Mouse (Mus musculus): ENCODE results near the gene Abraxas1.

Gene Abraxas1

GRCm38 (mm10) chr5:100820483-100821184, at the start of gene Abraxas1:
Gene Abraxas1, minus strand, starts transcription at chr5:100820965.
- DNase-seq (ENCODE audit: low read depth, low spot score), result peak; percentile 86

GRCm38 (mm10) chr5:100869197-100869895, 48.6 kb upstream of the Abraxas1 start:
- DNase-seq (ENCODE audit: low read depth, low spot score), result peak; percentile 54

- peak; percentile 76 for DNase-seq (ENCODE audit: low read depth, low spot score)
Measured at GRCm38 (mm10) chr5:100866183-100866582, 45.4 kb upstream of the Abraxas1 start.

DNA sequence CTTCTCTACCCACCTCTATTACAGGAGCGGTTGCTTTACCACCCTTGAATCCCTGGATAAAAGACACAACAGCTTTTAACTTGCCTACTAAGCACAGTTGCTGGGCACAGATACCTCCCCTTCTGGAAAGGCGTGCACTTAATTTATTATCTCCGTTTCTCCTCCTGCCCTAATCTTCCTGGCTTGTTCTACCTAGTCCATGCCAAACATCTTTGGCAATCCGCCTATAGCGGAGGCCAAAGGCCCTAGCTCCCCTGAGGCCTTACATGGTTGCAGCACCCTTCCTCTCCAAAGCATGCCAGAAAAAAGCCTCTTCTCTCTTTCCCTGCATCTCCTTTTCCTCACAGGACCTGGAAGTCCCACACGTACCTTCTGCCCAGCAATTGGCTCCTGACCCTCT, 43.7 kb upstream of the Abraxas1 start:
- DNase-seq (ENCODE audit: low read depth, low spot score), result no peak

DNA sequence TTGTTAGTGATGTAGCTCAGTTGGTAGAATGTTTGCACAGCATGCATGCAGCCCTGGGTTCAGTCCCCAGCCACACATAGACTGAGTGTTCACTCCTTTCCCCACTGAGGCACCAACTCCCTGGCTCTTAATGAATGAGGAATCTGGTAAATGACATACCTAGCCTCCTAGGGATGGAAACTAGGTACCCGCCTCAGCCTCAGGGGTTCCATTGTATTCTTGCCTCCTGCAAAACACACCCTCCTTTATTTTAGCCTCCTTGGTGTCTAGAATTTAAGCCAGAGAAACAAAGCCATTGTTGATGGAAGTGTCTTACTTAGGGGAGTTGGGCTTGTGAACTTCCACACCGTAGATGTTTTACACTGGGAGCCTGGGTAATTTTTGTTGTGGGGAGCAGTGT, 42.3 kb upstream of the Abraxas1 start:
- DNase-seq (ENCODE audit: low read depth, low spot score), result no peak

DNA sequence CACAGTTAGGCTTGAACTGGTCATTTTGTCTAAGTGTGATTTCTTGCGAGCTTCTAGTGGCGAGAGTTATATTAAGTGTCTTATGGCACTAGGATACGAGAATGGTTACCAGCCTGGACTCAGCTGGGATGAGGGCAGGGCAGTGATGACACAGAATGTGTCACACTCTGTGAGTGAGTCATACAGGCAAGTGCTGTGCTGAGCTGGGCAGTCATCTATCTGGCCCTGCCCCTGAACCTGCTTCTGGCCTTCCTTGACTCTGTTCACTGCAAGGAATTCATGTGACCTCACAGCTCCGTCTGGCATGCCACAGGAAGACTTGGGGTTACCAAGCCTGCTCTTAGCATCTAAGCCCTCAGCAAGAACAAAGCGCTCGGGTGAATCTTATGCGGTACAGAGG, 41.0 kb upstream of the Abraxas1 start:
- peak; percentile 93 for DNase-seq (ENCODE audit: low read depth, low spot score)

DNA sequence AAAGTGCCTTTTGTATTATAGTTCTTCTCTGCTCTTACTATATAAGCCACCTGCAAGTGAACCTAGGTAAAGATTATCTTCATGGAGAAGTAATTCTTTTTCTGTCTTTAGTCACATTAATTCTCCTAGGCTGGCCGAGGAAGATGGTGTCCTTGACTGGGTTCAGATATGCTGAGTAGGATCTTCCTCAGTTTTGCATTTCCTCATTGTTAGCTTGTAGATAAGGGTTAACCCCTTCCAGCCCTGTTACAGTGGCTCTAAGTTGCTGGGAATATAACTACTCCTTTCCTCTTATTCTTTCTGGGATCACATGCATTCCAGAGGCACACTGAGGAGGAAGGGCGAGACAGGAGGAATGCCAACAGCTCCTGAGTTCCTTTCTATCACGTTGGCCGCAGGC, 40.4 kb upstream of the Abraxas1 start:
- peak; percentile 57 for DNase-seq (ENCODE audit: low read depth, low spot score)

GRCm38 (mm10) chr5:100860417-100861053, 39.8 kb upstream of the Abraxas1 start:
- peak; percentile 95 for DNase-seq (ENCODE audit: low read depth, low spot score)

GRCm38 (mm10) chr5:100856552-100856951, 35.8 kb upstream of the Abraxas1 start:
- peak; percentile 24 for DNase-seq (ENCODE audit: low read depth, low spot score)

DNA sequence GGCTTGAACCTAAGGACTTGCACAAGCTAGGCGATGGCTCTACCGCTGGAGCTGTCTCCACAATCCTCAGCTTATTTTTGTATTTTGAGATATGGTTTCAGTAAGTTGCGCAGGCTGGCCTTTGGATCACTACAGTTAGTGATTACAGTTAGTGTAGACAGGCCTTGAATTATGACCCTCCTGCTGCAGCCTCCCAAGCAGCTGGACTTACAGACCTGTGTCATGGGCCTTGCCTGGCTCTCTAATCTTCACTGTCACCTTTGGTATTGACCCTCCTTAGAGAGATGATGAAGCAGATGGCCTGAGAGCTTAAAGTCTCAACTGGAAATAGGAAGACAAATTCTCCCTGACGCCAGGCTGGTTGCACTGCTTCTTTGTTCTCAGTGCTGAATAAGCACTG, 33.2 kb upstream of the Abraxas1 start:
- DNase-seq (ENCODE audit: low read depth, low spot score), result no peak

DNA sequence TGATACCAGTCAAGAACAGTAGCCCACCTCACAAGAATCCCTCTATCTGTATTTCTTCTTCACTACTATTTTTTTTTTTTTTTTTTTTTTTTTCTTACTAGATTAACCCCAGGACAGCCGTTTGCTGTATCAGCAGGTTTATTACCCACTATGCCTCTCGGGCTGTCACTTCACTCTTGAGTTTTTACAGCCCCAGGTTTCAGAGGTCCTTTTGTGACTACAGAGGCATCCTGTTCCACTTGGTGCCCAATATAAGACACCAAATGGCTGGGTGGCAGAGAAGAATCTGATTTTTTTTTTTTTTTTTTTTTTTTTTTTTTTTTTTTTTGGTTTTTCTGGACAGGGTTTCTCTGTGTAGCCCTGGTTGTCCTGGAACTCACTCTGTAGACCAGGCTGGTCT, 26.4 kb upstream of the Abraxas1 start:
- peak; percentile 28 for DNase-seq (ENCODE audit: low read depth, low spot score)

- DNase-seq (ENCODE audit: low read depth, low spot score), result no peak
Measured at GRCm38 (mm10) chr5:100846599-100846920, 25.8 kb upstream of the Abraxas1 start.

DNA sequence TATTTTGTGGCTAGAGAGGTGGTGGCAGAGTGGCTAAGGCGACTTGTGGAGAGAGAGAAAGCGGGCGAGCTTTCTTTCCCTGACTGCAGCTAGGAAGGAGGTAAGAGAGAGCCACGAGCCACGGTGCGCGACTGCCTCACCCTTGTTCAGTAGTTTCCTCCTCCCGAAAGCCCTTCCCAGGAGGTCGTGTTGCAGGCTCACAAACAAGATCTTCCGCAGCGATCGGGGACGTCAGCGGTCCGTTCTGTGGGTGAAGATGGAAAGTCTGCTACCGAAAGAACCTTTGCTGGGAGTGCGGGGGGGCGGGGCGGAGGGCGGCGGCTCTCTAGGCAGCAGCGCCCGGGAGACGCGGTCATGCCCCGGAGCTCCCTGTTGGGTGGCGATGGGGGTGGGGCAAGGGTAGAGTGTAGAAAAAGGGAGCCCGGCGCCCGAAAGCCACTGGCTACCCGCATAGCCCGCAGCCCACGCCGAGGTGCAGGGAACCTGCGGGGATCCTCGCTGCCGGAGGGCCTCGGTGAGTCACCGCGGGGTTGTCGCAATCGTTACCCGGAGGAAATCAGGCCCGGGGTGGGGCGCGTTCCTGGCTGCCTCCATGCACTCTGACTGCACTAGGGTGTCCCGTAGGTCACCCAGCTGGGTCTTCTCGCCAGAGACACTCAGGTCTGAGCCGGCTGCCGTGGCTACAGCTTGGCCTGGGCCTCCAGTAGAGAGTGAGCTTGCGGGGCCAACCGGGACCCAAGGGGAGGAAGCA, 25.3 kb upstream of the Abraxas1 start:
- DNase-seq (ENCODE audit: low read depth, low spot score), result peak; percentile 77

GRCm38 (mm10) chr5:100845485-100845847, 24.7 kb upstream of the Abraxas1 start, which contains the start of gene Gpat3:
Gene Gpat3, plus strand, starts transcription at chr5:100845713.
- DNase-seq (ENCODE audit: low read depth, low spot score), result no peak

- DNase-seq (ENCODE audit: low read depth, low spot score), result peak; percentile 13
Measured at GRCm38 (mm10) chr5:100844485-100844884, 23.7 kb upstream of the Abraxas1 start.

GRCm38 (mm10) chr5:100837907-100838306, 17.1 kb upstream of the Abraxas1 start:
- peak; percentile 20 for DNase-seq (ENCODE audit: low read depth, low spot score)

- DNase-seq (ENCODE audit: low read depth, low spot score), result peak; percentile 19
Measured at GRCm38 (mm10) chr5:100835862-100836538, 15.2 kb upstream of the Abraxas1 start.

GRCm38 (mm10) chr5:100833841-100834240, 13.1 kb upstream of the Abraxas1 start:
- no peak for DNase-seq (ENCODE audit: low read depth, low spot score)

GRCm38 (mm10) chr5:100832680-100833079, 11.9 kb upstream of the Abraxas1 start:
- DNase-seq (ENCODE audit: low read depth, low spot score), result no peak

- no peak for DNase-seq (ENCODE audit: low read depth, low spot score)
Measured at GRCm38 (mm10) chr5:100828701-100829100, 7.9 kb upstream of the Abraxas1 start.

DNA sequence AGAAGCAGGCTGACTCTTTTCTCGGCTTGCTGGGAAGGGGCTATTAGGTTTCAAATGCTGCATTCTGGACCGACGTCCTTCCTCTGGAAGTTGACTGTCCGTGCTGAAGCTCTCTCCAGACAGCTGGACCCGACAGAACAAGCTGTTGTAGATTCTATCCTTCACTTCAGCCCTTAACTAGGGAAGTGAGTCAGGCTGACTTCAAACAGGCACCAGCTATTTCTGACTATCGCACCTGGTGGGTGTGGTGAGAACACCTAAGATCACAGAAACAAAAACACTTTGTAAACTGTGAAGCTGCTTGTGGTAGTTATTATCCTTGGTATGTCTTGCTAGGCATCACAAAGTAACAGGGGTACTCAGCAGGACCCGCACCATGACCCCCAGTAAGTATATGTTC, 5.8 kb upstream of the Abraxas1 start:
- no peak for DNase-seq (ENCODE audit: low read depth, low spot score)

- peak; percentile 65 for DNase-seq (ENCODE audit: low read depth, low spot score)
Measured at GRCm38 (mm10) chr5:100825975-100826374, 5.2 kb upstream of the Abraxas1 start.

Measured in 3T3-L1 (cell line).